Mouse (Mus musculus) ZHBTc4 (cell line): ENCODE measurements around the gene Bcl2.

Experiments
- DNase-seq: peaks from one replicate; pipeline ENCODE4 v3.0.0-alpha.2; 2011; ENCODE audit warnings: low read depth, low spot score

Bcl2 gene

DNA sequence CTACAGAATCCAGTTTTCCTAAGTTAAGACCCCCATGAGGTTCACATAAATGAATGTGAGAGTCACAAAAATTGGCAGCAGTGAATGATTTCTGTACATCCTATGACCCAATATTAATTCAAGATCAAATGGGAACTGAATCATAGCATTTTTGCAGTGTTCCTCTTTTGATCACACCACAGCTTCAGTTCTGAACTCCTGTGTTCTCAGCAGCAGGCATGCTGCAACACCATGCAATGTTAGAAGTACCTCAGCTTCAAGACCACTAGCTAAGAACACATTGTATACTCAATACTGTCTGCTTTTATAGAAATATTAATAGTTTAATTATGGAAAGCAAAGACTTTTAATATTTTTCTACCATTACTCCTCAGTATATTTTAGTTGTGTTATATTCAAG lies 85.8 kb downstream of the Bcl2 start:
- DNase-seq = no peak

DNA sequence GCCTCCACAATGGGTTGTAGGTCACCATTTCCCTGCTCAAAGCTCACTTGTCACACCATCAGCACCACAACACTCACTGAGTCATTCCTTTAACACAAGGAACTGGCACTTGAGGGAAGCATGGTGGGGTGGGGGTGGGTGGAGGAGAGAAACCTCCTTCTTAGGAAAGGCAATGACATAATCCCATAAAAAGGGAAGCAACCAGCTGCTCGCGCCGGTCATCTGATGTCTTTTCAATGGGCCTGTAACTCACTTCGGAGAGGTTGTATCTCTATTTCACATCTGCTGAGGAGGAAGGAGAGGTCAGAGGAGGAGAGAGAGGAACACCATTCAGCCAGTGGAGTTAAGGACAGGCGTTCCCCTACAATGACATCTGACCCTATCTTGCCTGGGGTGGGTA lies 86.8 kb downstream of the Bcl2 start:
- no peak for DNase-seq

DNA sequence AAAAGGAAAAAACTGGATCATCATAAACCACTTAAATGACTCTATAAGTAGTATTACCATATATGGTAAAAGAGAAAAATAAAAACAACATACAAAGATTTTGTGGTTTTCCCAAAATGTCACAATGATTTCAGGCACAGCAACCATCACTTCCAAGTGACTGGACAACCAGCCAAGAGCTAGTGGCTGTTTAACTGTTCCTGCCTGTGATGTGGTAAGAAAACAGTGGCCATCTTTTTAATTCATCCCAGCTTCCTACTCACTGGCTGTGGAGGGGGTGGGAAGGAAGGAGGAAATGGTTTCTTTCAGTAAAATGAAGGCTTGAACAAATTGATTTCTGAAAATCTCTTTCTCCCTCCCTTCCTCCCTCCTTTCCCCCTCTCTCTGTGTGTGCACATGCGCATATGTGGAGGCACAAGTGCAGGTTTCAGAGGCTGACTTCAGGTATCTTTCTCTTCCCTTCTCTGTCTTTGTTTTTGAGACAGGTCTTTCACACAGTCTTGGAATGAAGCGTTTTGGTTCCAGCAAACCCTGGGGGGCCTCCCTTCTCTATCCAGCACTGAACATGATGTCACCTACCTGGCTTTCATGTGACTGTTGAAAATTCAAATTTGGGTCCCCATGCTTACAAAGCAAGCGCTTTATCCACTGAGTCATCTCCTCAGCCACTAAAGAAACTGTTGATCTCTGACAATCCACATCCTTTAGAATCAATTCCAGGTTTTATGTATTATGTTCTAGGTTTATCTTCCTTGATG lies 93.7 kb downstream of the Bcl2 start:
- DNase-seq = no peak

DNA sequence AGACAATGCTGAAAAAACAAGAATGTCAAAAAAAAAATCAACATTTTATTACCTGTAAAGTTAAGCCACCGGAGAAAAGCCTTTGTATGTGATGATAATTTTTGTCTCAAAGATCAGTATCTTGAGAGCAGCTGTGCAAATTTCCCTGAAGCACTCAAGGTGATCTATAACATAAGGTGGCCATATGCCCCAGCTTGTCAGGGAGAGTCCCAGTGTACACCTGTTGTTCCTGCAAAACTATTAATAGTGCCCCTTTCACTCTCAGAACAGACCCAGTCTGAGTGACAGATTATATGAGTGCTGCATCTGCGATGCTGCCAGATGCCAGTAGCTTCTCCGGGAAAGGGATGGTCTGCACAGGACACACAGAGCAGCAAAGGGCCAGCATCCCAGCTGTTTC lies 95.3 kb downstream of the Bcl2 start:
- DNase-seq = no peak

DNA sequence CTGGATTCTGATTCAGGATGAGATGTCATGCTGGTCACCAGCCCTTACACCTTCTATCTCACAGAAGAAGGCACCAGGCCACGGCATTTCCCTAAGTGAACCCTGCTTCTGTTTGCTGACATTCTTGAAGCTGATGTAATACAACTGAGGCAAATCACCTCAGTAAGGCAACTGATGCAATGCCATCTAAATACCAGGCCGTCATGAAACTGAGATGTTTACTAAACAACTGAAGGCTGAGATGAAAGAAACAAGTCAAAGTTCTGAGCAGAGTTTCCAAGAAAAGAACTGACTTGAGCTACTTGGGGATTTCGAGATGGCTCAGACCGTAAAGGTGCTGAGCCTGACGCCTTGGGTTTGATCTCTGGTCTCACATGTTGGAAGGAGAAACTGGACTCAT lies 97.1 kb downstream of the Bcl2 start:
- no peak for DNase-seq

DNA sequence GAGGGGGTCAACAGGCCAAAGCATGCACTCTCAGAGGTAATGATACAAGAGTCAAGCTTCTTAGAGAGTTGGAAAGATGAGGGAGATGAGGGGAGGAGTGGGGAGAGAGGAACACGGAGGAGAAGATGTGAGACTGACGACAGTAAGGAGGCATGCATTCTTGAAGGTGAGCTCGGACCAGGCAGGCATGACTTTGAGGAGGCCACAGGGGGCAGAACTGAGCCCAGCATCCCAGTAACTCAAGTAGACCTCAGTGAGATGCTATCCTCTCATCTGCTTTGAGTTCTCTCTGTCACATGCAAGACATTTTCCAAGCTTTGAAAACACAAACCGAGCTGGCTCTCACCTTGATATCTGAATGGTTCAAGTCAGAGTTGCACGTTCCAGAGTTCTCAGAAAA lies 100.7 kb downstream of the Bcl2 start:
- no peak for DNase-seq

DNA sequence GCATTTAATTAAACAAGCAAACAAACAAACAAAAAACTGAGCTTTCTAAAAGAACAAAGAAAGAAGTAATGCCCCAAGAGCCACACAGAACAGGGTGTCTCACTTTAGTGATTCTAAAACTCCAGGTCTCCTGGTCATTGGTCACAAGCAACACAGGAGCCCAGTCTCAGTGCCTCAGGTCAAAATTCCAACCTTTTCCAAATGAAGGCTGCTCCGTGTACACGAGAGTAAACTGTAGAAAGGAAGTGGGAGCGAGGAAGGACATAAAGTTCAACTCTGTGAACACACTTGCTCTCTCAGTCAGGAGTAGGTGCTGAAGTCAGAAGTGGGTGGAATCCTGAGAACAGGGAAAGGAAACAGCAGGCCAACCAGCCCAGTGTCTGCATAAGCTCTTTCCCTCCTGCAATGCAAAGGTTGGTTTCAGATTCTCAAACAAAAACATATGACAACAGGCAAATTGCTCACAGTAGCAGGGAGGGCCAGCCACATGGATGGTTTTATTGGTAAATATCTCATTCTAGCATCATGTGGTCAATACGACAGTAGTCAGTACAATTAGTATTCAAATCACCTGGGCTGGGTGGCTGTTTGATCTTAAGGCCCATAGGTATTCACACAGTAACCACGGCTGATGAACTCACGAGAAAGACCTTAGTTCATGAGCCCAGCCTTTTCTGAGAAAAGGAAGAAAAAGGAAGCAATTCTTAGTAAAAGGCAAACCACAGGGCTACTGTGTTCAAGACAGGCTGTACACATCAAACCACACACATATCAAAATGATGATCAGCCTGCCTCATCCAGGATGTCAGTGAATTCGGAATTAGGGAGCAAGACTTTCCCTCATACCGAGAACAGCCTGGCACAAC lies 101.7 kb downstream of the Bcl2 start:
- no peak for DNase-seq

DNA sequence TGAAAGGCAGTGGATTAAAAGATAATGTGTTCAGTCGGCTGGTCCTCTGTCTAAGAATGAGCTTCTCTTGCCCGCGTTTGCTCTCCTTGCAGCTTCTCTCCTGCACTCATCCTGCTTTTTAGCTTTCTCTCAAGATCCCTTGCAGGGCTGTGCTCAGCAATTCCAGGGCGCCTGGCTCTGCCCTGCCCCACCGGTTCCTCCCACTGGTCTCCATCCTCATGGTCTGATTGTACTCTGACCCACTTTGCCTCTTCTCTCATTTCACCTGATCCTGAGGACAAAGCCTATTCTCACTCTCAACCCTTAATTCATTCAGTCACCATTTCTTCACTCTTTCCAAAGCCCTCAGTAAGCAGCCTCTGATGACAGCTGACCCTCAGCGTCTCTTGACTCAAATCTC lies 102.8 kb downstream of the Bcl2 start:
- DNase-seq = no peak

DNA sequence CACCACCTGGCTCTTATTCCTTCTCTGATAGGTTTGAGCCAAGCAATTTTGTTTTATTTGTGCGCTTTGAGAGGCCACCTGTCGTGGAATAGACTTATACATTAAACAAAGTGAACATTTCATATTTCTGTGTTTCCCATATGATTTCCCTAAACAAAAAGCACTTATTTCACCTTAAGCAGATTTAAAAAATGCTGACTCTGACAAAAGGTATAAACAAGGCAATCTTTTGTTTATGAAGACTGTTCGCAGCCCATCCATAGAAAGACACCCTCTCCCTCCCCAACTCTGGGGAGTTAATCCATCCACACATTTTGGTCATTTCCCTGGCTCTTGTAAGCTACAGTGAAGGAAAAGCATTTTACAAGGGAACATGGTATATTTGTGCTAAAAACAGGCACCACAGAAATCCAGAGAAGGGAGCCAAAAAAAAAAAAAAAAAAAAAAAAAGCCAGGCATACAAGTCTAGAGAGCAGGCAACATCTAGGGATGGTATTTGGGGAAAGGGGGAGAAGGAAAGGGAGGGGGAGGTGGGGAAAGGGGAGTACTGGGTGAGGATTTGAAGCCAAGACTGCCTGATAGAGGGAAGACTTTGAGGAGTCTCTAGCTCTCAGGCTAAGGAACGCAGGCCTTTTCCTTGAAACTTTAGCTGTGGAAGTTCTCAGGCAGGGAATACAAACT lies 105.8 kb downstream of the Bcl2 start:
- no peak for DNase-seq

DNA sequence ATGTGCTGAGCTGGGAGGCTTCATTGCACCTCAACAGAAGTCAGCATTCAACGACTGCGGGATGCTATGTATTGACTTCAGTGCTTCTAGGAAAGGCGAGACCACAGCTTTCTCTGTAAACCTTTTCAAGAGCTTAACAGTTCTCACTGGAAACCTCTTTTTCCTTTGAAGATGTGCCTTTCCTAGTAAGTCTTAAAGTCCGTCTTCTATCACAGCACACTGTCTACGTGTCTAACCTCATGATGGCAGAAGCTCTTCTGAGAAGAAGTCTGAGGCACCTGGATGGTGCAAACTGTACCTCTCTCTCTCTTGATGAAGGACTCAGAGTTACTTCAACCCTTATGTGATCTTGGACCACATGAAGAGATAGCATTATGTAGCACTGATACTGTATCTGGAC lies 107.1 kb downstream of the Bcl2 start:
- DNase-seq = no peak

DNA sequence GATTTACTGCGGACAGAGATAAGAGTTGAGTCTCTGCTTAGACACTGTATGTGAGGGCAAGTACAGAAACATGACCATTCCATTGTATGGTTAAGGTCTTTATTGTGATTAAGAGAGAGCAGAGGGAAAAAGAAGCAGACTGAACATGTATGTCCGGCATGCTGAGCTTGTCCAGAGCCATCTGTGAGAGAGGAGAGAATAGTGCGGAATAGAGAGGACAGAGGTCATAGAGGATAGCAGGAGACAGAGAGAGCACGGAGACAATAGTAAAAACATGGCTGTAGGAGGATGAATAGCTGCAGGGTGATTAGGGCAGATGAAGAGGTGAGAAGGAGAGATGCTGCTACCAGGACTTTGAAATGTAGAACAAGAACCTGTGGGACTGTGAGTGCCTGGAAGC lies 110.7 kb downstream of the Bcl2 start:
- no peak for DNase-seq

DNA sequence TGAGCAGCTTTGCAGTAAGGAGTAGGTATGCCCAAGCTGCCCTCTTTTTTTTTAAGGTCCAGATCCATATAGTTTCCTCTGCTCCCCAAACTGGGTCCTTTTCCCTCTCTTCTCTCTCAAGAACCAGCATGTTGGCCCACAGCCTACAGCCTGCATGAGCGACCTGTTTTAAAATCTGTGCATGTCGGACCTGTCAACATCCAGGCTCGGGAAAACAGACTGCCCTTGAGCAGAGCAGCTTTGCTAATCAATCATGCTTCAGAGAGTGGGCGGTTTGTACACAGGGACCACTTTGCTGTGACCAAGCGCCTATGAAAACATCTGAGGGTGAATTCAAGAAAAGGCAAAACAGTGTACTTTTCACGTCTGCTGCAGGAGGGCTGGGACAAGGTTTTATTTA lies 111.1 kb downstream of the Bcl2 start:
- no peak for DNase-seq

DNA sequence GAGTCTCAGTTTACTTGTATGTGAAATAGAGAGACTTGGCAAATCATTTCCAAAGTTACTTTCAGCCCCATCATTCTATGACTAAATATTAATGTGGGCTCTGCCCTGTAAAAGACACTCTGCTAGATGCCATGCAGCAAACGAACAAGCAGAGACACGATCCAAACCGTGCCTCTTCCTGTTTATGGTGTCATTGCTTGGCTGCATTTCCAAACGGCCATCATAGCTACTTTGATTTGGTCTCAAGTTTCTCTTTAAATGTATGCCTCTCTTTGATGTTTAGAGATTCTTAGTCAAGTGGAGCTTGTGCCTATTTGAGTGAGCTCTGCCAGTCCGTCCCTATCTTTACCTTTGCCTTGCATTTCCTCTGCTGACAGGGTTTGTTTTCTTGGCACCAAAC lies 111.5 kb downstream of the Bcl2 start:
- no peak for DNase-seq

DNA sequence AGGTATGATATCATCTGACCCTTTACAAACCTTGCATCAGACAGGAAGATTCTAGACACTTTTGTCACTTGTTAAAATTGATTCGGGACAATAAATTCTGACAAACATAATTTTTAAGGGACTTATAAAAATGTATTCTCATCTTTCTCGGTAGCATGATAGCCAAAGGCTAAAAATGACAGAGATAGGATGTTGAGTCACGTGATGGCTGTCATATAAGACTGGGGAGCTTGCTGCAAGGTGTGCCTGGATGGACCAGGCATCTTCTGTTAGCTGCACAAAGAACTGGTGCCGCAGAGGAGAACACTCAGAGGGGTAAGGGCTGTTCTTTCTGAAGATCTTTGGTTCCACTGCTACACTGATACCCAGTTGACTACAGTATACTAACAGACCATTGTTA lies 112.8 kb downstream of the Bcl2 start:
- no peak for DNase-seq

DNA sequence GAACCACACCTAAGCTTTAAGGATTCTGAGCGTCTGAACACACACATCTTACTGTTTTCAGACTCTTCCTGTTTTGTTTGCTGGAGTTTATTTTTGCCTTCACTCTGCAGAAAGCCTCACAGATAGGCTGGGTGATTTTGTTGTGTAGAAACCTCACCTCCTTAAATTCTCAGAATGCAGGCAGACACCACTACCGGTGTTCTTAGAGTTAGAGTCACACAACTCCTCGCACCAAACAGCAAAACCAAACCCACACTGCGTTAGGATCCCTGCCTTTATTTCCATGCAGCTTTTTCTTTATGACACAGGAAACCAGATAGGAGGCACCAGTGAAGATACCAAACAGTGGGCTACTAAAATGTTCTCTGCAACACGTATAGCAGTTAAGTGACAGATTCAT lies 113.2 kb downstream of the Bcl2 start:
- no peak for DNase-seq

DNA sequence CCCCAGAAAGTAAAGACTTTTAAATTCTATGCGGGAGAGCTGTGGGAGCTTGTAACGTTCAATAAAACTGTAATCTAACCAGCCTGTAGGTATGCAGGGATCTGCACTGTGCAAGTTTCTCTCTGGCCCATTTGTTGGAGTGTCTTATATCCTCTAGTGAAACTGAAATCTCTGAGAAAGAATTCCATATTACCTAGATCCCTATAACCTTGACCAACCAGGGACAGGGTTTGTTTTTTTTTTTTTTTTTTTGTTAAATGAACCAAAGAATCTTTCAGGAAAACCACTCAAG lies 115.8 kb downstream of the Bcl2 start:
- DNase-seq = no peak

DNA sequence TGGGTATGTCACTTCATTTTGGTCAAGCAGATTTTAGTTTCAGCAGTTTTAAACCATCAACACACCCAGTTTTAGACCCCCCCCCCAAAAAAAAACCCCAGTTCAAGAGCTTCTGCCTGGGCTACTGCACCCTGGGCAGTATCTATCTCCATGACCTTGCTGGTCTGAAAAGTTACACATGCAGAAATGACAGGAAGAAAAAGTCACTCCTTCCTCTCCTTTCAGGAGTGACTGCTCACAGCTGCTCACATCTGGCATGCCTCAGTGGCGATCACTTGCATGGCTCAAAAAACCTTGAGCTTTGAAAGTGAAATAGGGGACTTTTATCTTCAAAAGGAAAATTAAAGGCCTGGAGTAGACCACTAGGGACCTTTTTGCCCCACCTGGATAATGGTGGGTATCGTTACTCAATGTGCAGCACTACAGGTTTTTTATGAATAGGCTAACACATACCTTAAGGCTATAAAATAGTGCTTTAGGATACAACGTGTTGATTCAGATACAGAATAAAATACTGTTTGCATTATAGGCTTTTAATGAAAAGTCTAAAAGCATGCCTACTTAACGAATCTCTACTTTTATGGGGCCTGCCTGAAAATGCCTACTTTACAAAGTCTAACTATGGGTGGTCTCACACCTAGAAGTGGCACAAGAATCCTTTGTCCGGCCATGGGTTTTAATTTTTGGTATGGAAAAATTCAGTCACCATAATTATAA lies 116.3 kb downstream of the Bcl2 start:
- no peak for DNase-seq

DNA sequence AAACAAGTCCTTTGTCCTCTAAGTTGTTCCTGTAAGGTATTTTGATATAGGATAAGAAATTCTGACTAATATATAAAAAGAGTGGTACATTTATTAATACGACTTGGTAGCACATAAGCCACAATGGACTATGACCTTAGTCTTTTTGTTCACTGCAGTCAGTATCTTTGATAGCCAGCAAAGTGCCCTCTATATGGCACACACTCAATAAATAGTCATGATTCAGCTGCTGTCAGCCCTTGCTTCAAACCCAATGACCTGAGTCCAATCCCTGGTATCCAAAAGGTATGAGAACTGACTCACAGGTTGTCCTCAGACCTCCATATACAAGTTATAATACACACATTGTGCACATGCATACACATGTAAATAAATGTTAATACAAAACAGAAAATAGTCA lies 117.7 kb downstream of the Bcl2 start:
- DNase-seq = no peak

DNA sequence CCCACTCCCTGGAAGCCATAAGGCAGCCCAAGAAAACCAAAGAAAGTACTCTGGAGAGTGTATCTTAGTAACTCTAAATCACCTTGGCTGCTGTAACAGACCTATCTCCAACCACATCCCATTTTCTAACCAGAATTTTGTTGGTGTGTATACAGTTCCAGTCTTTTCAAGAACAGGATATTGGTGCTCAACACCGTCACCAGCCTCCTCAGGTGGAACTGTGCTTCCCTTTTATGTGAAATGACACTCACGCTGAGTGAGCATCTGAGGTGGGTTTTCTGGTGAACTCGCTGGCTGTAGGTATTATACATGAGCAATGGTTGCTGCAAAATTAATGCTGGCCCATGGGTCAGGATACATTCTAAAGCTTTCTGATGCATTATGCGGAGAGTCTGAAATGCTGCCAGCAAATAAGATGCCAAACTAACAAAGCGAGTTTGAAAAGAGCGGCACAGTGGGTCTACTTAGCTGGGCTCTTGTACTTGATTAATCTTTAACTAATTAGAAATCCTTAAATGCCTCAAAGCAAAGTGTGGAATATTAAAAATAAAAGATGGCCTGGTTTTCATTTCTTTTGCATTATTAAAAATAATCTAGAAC lies 118.7 kb downstream of the Bcl2 start:
- no peak for DNase-seq

DNA sequence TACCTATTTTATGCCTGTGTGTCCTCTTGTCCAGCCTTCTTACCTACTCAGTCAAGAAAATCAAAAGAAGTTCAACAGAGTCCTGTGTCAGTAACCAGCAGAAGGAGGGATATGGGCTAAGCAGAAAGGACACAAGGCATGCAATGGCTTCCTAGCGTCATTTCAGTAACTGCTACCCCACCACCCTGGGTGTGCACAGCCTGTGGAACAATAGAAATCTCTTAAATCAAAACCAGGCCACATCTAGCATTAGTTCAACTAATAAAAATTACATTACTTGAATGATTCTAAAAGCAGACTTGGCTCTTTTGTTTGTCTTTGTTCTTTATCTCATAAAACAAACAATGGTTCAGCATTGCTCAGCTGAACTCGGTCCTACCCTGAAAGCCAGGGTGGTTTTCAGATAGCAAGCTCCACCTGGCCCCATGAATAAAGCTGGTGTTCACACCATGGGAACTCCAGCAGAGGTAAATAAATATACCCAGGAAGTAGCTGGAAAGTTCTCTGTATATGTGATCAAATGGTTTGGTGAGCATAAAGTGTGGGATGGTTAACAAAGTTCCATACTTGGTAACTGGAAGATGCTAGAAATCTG lies 122.8 kb downstream of the Bcl2 start:
- DNase-seq = no peak

DNA sequence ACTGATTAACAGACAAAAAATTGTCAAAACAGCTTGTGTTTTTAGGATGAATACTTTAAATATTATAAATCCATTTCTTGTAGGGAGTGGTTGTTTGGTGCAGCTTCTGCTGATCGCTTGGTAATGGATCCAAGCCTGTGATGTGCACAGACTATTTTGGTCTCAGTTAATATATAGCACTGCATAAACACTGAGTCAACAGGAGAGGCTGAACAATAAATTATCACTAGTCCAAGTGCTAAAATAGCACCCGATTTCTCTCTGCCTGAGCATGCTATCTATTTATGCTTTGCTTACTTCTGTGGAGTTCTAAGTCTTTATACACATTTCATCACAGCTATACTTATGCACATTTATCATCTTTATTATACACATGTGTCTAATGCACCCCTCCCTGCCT lies 124.9 kb downstream of the Bcl2 start:
- no peak for DNase-seq
